Mouse (Mus musculus) liver, embryonic 15.5 days (tissue): Measurements from ENCODE around the gene Cnn3. TPM values are rescaled to one million over a fixed set of nuclear protein-coding genes. Genes with fewer than 3 reads are reported as not detected.

Experiments
- ATAC-seq: fragments of 200-750 bp; cut with Nextera tagmentation; 2 replicates; pipeline ENCODE4 v1.8.0; 2017; ENCODE audit warnings: moderate number of reproducible peaks, mild to moderate bottlenecking, moderate library complexity; ENCODE audit not compliant: insufficient read depth
- H3K27ac ChIP-seq: fragments of 300-500 bp; sonication (generic); replicated peaks from 2 replicates; pipeline ENCODE4 v1.5.1; 2015; ENCODE audit warnings: mild to moderate bottlenecking, inconsistent platforms
- H3K27me3 ChIP-seq: fragments of 300-500 bp; sonication (generic); 2 replicates; pipeline ENCODE4 v1.6.1; 2015; ENCODE audit warnings: mild to moderate bottlenecking, inconsistent platforms
- H3K36me3 ChIP-seq: fragments of 300-500 bp; sonication (generic); replicated peaks from 2 replicates; pipeline ENCODE4 v1.6.1; 2015; ENCODE audit warnings: moderate library complexity, mild to moderate bottlenecking, inconsistent platforms
- H3K4me1 ChIP-seq: fragments of 300-500 bp; sonication (generic); replicated peaks from 2 replicates; pipeline ENCODE4 v1.6.1; 2015; ENCODE audit warnings: inconsistent platforms
- H3K4me2 ChIP-seq: fragments of 300-500 bp; sonication (generic); 2 replicates; pipeline ENCODE4 v1.6.1; 2015; ENCODE audit warnings: moderate library complexity, mild to moderate bottlenecking, inconsistent platforms
- H3K4me3 ChIP-seq: fragments of 300-500 bp; sonication (generic); replicated peaks from 2 replicates; pipeline ENCODE4 v1.5.1; 2015; ENCODE audit warnings: mild to moderate bottlenecking, inconsistent platforms
- H3K9ac ChIP-seq: fragments of 300-500 bp; sonication (generic); 2 replicates; pipeline ENCODE4 v1.6.1; 2015; ENCODE audit warnings: moderate library complexity, mild to moderate bottlenecking, inconsistent platforms
- H3K9me3 ChIP-seq: fragments of 300-500 bp; sonication (generic); replicated peaks from 2 replicates; pipeline ENCODE4 v1.6.1; 2016; ENCODE audit warnings: inconsistent platforms
- WGBS: fragments of 180-500 bp; shearing (Covaris S2); methylation state at CpG from one replicate; pipeline ENCODE4 v1.1.7; 2015; ENCODE audit warnings: mixed read lengths; ENCODE audit not compliant: insufficient replicate concordance; 5-methylcytosine and 5-hydroxymethylcytosine counted together
- polyA plus RNA-seq: library from polyadenylated mRNA; unstranded; fragments of >200 nt; fragmentation: Nextera tagmentation; extraction: Ambion mirVana; gene quantifications from 2 replicates; pipeline ENCODE4 v1.2.1, GENCODE M21; 2015

Gene Cnn3
- polyA plus RNA-seq, 1 experiment from 2014 or later = 98.3 TPM

- no peaks in the 10 kb centered on the region for H3K36me3 ChIP-seq
- no peaks in the 10 kb centered on the region for H3K27me3 ChIP-seq
- peak overlapping the region; percentile 23 for H3K4me2 ChIP-seq
- no peak overlapping the region for H3K4me3 ChIP-seq
- H3K27ac ChIP-seq = peak overlapping the region; percentile 45; the same call in 1 of the 2 replicates
- peak; percentile 27; the same call in 1 of the 2 replicates for ATAC-seq
- H3K9ac ChIP-seq = no peak overlapping the region
- H3K9me3 ChIP-seq = no peaks in the 10 kb centered on the region
- WGBS = 7% methylated on average over 13 of the region's 13 CpGs
- peaks cover 33% of the 10 kb centered on the region for H3K4me1 ChIP-seq
Measured at GRCm38 (mm10) chr3:121469185-121469975, 43.1 kb downstream of the Cnn3 start.

DNA sequence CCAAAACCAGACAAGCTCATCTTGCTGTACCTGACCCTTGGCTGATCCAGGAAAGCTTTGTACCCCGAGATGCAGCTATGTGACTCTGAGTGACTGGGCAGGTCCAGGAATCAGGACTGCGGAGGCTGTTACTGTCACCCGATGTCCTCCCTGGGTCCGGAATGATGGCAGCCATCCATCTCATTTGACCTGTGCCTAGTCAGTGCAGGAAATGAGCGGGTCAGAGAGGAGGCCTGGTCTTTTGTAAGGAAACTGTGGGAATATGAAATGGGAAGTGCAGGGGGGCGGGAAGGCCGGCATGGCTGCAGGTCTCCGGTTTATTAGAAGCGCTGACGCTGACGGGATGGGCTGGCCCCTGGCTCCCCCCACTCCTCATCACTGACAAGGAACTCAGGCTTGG lies 45.4 kb downstream of the Cnn3 start:
- ATAC-seq = no peak
- Histone ChIP-seq H3K4me1 (peaks cover 41% of the 10 kb centered on the region), H3K27me3 (no peaks in the 10 kb centered on the region), H3K27ac (no peak overlapping the region), H3K9ac (no peak overlapping the region), H3K9me3 (no peaks in the 10 kb centered on the region), H3K36me3 (no peaks in the 10 kb centered on the region), H3K4me2 (no peak overlapping the region), H3K4me3 (no peak overlapping the region)
- 76% methylated on average over 11 of the region's 11 CpGs for WGBS

GRCm38 (mm10) chr3:121474738-121475137 lies 48.4 kb downstream of the Cnn3 start:
- 9% methylated on average over 3 of the region's 3 CpGs for WGBS
- H3K27me3 ChIP-seq = no peaks in the 10 kb centered on the region
- H3K9ac ChIP-seq = no peak overlapping the region
- no peaks in the 10 kb centered on the region for H3K36me3 ChIP-seq
- H3K27ac ChIP-seq = 0 out of 2 replicates have a peak overlapping the region, but pooled peaks have one; percentile 42
- no peak overlapping the region for H3K4me3 ChIP-seq
- H3K9me3 ChIP-seq = no peaks in the 10 kb centered on the region
- peak; percentile 75 for ATAC-seq
- H3K4me2 ChIP-seq = peak overlapping the region; percentile 10; the same call in 1 of the 2 replicates
- H3K4me1 ChIP-seq = peaks cover 27% of the 10 kb centered on the region

DNA sequence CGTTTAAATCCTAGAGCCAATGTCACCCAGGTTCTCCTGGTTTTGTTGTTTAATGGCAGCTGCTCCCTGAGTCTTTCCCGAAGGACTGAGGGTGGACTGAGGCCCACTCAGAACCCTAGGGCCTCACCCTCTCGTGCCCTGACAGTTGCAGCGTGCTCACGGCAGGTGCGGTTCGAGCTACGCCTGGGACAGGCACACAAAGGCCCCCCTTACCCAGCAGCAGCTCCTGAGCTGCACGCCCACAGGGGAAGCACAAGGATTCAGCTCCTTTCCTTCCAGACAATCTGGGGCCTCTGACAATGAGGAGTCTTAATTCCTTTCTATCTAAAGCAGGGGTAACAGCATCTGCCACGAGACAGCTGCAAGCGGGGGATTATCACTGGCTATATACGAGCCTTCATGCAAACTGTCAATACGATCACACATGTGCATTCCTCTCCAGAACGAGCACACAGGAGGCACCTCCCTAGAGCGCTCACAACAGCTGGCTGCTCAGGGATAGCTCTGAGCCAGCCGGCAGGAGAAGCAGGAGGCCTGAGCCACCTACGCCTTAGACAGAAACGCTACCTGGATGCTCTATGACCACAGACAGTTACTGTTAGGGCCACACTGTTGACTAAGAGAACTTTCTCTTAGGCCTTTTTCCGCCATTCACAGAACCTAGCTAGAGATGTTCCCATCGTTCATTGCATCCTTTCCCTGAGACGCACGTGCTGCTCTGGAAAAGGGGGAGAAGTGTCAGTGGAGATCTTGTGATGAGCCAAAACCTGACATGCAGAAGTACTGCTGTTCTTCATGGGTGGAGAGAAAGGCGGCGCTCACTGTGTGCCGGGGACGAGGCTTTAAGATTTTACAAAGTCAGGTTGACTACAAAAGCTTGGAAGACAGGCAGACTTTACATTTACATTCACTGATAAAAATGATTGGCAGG lies 54.0 kb downstream of the Cnn3 start:
- Histone ChIP-seq H3K36me3 (no peaks in the 10 kb centered on the region), H3K27me3 (no peaks in the 10 kb centered on the region)
- 52% methylated on average over 26 of the region's 26 CpGs for WGBS

DNA sequence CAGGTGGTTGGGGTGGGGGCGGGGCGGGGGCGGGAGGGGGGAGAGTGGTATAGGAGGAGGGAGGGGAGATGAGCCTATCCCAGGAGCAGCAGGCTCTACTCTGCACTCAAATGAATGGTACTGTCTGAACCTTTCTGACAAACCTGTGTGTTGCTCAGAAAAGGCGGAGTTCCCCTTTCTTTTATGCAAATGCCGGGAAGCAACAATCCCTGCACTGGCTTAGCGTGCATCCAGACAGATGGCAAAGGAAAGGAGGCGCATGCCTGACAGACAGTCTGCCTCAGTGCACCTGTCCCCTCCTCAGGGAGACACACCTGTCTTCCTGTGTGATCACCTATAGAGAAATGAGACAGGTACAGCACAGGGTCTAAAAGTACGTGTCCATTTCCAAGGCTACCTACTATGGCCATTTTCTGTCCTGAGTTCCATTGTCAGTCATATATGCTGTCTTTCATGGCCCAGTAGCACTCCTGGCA lies 54.7 kb downstream of the Cnn3 start:
- Histone ChIP-seq H3K36me3 (no peaks in the 10 kb centered on the region), H3K9ac (no peak overlapping the region), H3K27me3 (no peaks in the 10 kb centered on the region), H3K4me2 (no peak overlapping the region), H3K4me3 (no peak overlapping the region), H3K27ac (no peak overlapping the region), H3K4me1 (peaks cover 19% of the 10 kb centered on the region; the same call in 1 of the 2 replicates), H3K9me3 (no peaks in the 10 kb centered on the region)
- no peak for ATAC-seq
- 48% methylated on average over 8 of the region's 8 CpGs for WGBS

More for the DNA sequence above, 54.0 kb downstream of the Cnn3 start:
- H3K9me3 ChIP-seq = no peaks in the 10 kb centered on the region
- H3K9ac ChIP-seq = no peak overlapping the region
- no peak overlapping the region for H3K4me2 ChIP-seq
- no peak overlapping the region for H3K4me3 ChIP-seq
- no peak overlapping the region for H3K27ac ChIP-seq
- peaks cover 24% of the 10 kb centered on the region for H3K4me1 ChIP-seq
- ATAC-seq = no peak

- Histone ChIP-seq H3K36me3 (no peaks in the 10 kb centered on the region), H3K4me3 (no peak overlapping the region), H3K4me2 (no peak overlapping the region), H3K27ac (no peak overlapping the region), H3K27me3 (no peaks in the 10 kb centered on the region), H3K9ac (no peak overlapping the region), H3K4me1 (peaks cover 19% of the 10 kb centered on the region; the same call in 1 of the 2 replicates), H3K9me3 (no peaks in the 10 kb centered on the region)
- WGBS = 44% methylated on average over 6 of the region's 6 CpGs
- no peak for ATAC-seq
Measured at GRCm38 (mm10) chr3:121481564-121481963, 55.3 kb downstream of the Cnn3 start.

DNA sequence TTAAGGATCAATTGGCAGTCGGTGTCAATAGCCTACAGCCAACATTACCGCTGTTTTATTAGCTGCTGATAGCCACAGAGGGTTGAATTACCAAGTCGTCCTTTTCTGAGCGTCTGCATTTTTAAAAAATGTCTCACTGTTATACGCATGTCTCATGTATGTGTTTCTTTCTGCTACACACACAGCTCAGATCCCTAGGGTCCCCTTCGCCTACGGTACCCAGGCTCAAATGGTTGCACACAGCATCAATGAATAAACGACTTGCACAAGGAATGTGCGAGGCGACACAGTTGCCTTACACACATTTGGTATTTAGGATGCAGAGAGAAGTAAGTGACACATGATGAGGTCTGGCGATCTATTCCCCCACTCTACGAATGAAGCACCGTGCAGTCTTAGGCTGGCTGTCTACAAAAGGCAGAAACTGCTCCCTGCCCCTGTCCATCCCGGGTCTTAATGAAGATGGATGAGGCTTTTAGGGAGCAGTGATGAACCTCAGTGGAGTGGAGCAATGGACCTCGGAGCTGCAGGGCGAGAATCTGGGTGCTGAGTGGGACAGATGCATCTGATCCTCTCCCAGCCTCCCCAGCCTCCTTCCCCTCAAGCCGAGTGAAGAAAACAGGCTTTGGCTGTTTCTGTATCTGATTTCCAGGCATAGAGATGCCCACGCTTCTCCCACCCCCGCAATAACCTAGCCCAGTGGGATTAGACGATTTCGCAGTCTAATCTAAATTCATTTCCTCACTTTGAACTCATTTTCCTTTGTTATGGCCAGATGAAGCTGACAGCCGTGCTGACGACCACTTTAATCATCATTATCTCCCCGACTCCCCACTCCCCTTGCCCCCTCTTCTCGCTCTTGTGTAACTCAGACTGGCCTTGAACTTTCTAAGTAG lies 57.2 kb downstream of the Cnn3 start:
- Histone ChIP-seq H3K9ac (no peak overlapping the region), H3K4me3 (no peak overlapping the region), H3K4me2 (no peak overlapping the region), H3K27ac (no peak overlapping the region), H3K9me3 (no peaks in the 10 kb centered on the region), H3K36me3 (no peaks in the 10 kb centered on the region), H3K27me3 (no peaks in the 10 kb centered on the region), H3K4me1 (peaks cover 14% of the 10 kb centered on the region; the same call in 1 of the 2 replicates)
- no peak for ATAC-seq
- WGBS = 60% methylated on average over 25 of the region's 25 CpGs

GRCm38 (mm10) chr3:121485201-121485600 lies 58.9 kb downstream of the Cnn3 start:
- Histone ChIP-seq H3K4me2 (no peak overlapping the region), H3K9me3 (no peaks in the 10 kb centered on the region), H3K27ac (no peak overlapping the region), H3K9ac (no peak overlapping the region), H3K27me3 (no peaks in the 10 kb centered on the region), H3K4me1 (peaks cover 4% of the 10 kb centered on the region; the same call in 1 of the 2 replicates), H3K36me3 (no peaks in the 10 kb centered on the region), H3K4me3 (no peak overlapping the region)
- ATAC-seq = no peak
- 53% methylated on average over 2 of the region's 2 CpGs for WGBS

DNA sequence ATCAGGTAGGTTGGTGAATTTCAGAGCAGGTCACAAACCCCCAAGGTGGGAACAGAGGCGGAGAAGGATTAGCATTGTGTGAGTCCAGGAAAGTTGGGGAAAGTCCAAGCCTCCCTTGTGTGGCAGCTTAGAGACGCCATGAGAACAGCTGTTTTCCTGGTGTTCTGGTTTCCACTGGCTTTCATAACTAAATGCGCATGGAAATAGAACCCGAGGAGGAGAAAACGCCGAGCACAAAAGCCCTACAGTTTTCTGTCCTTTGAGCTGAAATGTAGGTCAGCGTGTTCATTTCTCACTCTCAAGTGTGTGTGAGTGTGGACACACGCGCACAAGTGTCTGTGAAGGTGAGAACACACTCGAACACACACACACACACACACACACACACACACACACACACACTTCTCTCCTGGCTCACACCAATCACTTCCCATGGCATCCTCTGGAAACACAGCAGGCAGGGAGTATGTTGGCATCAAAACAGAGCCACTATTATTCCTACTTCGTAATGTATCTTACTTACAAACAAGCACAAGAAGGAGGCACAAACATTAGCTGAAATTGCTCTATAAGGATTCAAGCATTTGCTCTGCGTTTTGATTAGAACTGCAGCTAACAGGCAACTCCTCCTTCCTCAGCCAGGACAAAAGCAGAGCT lies 63.3 kb downstream of the Cnn3 start:
- no peaks in the 10 kb centered on the region for H3K9me3 ChIP-seq
- no peak overlapping the region for H3K4me2 ChIP-seq
- no peak overlapping the region for H3K27ac ChIP-seq
- H3K9ac ChIP-seq = no peak overlapping the region
- H3K36me3 ChIP-seq = no peaks in the 10 kb centered on the region
- no peaks in the 10 kb centered on the region for H3K4me1 ChIP-seq
- 73% methylated on average over 12 of the region's 12 CpGs for WGBS
- H3K4me3 ChIP-seq = no peak overlapping the region
- no peak for ATAC-seq
- no peaks in the 10 kb centered on the region for H3K27me3 ChIP-seq

DNA sequence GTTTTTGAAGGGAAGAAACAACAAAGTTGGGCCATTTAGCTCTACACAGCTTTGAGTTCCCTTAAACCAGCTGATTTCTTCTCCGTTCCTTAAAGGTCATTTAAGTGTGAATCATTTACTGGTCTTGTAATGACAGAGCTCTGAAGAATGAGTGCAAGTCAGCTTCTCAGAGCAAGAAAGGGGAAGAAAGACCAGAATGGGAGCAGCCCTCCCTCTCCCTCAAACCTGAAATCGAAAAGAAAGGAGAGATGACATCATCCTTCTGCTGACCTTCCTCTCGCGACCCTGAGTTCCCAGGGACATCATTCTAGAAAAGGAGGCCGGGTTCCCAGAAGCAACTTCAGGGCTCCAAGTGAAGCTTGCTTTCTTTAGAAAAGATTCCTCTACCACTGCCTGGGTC lies 64.6 kb downstream of the Cnn3 start:
- 42% methylated on average over 5 of the region's 5 CpGs for WGBS

More for the DNA sequence above, 64.6 kb downstream of the Cnn3 start:
- Histone ChIP-seq H3K4me2 (no peak overlapping the region), H3K4me3 (no peak overlapping the region), H3K36me3 (no peaks in the 10 kb centered on the region), H3K4me1 (no peaks in the 10 kb centered on the region), H3K27ac (no peak overlapping the region), H3K9me3 (no peaks in the 10 kb centered on the region), H3K27me3 (no peaks in the 10 kb centered on the region), H3K9ac (no peak overlapping the region)
- ATAC-seq = no peak
